Mouse (Mus musculus) adrenal gland, postnatal 14 days (tissue): Measurements from ENCODE around the gene Cdc25b. TPM values are rescaled to one million over a fixed set of nuclear protein-coding genes. Genes with fewer than 3 reads are reported as not detected.

ENCODE experiments used
- DNase-seq: peaks from one replicate; pipeline ENCODE4 v3.0.0; 2021; ENCODE audit warnings: mixed read lengths
- total RNA-seq: library from RNA; stranded (reverse); gene quantifications from 2 replicates; pipeline ENCODE4 v1.2.3, GENCODE M21; 2021

The Cdc25b gene
- total RNA-seq, 1 experiment from 2014 or later, result 17.8 TPM

- DNase-seq, result no peak
Observed at GRCm38 (mm10) chr2:131190344-131191004, 3.7 kb downstream of the Cdc25b start.

GRCm38 (mm10) chr2:131191005-131191390 lies 4.2 kb downstream of the Cdc25b start:
- DNase-seq, result no peak

- no peak for DNase-seq
Observed at GRCm38 (mm10) chr2:131196606-131197316, 10.0 kb downstream of the Cdc25b start.

DNA sequence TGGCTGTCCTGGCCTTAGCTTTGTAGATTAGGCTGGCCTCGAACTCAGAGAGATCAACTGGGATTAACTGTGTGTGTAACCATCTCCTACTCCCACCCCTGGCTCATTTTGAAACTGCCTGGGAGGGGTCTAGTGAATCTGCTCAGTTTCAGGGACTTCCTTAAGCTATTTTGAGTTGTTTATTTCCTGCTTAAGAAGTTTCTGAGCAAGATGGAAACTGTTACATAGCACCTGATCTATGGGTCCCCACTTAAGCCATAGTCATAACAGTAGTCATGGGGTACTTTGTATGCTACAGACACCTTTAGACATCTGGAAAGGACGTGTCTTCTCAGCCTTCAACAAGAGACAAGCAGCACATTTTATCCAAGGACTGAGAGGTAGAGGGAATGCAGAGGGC lies 14.0 kb downstream of the Cdc25b start:
- DNase-seq, result no peak

- DNase-seq, result peak; percentile 46
Observed at GRCm38 (mm10) chr2:131201262-131201661, 14.5 kb downstream of the Cdc25b start.

GRCm38 (mm10) chr2:131203816-131204409 lies 17.2 kb downstream of the Cdc25b start:
- no peak for DNase-seq

GRCm38 (mm10) chr2:131204410-131204981 lies 17.7 kb downstream of the Cdc25b start:
- peak; percentile 96 for DNase-seq

DNA sequence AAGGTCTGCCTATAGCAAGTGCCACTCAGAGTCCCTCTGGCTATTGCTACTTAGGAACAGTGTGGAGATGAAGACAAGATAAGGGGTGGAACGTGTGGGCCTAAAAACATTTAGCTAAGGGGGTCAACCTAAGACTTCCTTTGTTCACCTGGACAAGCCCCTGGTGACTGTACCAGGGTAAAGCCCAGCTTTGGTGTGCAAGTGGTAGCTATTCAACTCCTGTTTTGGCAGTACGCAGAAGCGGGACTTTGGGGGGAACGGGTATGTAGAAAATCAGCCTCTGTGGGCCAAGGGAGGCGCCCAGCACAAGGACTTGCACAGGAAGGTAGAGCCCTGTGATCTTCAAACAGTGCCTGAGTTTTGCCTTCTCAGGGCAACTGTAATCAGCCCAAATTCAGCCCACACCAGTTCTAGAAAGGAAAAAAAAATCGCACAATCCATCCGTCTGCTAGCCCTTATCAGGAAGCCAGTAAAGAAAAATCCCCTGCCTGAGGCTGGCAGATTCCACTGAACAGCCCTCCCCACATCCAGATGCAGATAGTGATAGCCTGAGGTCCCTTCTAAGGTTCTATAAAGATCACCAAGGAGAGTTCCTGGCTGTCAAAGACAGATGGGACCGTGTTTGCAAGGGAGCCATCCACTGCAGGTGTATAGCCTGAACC lies 18.9 kb downstream of the Cdc25b start:
- DNase-seq, result no peak

GRCm38 (mm10) chr2:131206778-131207177 lies 20.0 kb downstream of the Cdc25b start, which contains the start of gene Ap5s1:
Gene Ap5s1 (plus strand): TSS chr2:131207078.
- no peak for DNase-seq

DNA sequence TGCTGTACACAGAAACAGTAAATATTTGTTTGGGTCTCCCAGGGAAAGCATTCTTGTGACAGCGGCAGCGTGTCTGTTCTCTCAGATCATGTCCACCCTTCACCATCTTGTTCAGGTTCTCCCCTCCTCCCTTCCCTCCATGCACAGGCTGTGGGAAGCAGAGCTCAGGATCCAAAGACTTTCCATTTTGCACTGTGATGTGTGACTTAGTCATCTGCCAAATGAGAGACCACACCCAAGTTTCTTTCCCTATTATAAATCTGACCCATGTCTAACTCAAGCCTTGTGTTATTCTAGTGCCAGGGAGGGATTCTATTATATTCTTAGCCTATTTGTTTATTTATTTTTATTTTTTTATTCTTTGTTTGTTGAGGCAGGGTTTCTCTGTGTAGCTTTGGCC lies 21.6 kb downstream of the Cdc25b start:
- DNase-seq, result no peak

- no peak for DNase-seq
Observed at GRCm38 (mm10) chr2:131209125-131209795, 22.5 kb downstream of the Cdc25b start.

- peak; percentile 98 for DNase-seq
Observed at GRCm38 (mm10) chr2:131209969-131210792, 23.4 kb downstream of the Cdc25b start.

DNA sequence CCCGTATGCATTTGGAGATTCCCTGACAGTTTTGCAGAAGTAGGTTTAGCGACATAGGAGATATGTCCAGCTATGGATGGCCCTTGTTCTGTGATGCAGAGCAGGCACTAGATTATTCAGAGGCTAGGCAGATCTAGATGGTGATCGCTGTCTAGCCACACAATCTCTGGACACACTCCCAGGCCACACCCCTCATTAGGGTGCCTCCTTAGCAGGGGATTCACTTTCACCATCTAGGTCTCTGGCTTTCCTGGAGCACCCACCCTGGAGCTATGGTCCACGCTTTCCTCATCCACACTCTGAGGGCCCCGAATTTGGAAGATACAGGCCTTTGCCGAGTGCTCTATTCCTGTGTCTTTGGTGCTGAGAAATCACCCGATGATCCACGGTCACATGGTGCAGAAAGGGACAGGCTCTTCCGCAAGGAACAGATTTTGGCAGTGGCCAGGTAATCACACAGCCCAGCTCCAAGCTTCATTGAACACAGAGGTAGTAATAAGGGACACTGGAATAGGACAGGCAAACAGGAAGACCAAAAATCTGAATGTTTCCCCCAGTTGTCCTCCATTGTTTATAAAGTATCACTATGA lies 24.4 kb downstream of the Cdc25b start:
- DNase-seq, result peak; percentile 55

DNA sequence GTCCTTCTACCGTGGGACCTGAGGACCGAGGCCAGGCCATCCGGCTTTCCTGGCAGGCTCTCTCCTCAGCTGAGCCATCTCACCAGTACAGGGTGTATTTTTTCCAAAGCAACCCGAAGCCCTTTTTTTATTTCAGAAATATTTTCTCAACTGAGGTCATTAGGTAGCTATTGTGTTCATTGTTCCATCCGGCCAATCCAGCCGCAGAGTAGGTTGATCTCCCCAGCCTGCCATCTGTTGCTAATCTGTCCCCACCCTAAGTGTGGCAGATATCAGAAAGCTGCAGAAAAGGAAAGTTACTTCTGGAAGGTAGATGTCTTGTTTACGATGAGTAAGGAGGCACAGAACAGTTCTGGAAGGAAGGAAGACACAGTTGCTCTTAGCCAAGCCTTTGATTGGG lies 27.0 kb downstream of the Cdc25b start:
- DNase-seq, result no peak

DNA sequence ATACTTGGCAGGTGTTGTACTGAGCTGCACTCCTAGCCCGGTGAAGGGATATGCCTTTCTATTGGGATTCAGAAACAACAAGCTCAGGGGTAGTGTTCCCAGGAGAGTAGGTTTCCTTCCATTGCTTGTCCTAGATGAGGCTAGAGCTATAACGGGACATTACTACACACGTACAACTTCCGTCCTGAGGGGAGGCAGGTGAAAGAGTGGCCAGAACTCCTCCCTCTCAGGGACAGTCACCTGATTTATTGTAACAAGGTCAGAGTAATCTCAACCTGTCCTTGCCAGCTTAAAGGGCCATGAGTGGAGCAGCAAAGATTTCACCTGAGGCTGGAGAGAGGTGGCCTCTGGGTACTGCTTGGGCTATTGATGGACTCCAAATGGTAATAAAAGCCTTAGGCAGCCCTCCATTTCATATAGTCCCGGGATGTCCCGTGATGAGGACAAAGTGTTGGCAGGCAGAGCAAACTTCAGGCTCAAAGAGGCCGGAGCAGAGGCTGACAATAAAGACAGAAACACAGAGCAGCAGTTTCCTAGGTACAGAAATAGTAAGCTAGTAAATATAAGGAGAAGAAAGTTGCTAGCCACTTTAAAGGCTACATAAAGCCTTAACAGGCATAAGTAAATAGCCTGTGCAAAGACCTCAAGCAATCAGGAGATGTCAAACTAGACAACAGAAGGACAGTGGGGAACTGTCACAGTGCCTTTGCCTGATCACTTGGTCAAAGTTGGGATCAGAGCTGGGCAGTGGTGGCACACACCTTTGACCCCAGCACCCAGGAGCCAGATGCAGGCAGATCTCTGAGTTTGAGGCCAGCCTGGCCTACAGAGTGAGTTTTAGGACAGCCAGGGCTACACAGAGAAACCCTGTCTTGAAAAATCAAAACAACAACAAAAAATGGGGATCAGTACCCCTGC lies 29.5 kb downstream of the Cdc25b start:
- peak; percentile 55 for DNase-seq

DNA sequence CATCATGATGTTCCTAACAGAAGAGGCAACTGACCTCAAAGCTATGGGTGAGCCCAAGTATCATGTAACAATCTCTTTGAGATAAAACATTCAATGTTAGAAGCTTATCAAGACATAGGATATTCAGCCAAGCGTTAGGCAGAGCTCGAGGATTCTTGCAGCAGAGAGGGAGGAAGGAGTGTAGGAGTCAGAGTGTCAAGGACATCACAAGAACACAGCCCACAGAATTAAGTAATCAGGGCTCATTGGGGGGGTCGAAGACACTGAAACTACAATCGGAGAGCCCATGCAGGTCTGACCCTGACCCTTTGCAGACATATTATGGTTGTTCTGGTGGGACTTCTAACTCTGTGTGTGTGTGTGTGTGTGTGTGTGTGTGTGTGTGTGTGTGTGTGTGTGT lies 33.3 kb downstream of the Cdc25b start:
- no peak for DNase-seq

DNA sequence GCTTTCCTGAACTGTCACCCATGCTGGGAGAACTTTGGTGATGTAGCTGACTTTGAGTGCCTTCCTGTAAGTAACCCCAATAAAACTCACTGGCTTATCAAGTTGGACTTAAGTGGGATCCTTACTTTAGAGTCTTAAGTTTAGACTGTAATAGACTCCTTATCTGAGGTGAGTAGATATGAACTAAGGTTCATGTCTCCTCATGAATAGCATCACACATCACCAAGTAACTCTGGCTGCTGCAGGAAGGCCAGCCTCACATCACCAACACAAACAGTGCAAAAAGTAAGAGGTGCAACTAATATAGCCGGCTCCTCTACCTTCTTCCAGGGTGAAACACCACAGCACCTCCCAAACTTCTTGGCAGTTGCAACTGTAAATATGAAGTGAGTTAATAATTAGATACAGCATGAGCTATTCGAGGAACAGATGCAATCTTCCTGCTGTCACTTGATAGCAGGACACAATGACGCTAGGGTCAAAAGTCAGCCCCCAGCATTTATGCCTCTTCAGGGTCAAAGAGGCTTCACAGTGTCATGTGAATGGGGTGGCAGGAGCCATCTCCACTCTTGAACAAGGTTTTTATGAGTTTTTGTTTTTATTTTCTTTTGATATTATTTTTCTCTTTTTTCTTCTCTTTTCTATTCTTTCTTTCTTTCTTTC lies 35.2 kb downstream of the Cdc25b start:
- DNase-seq, result no peak

DNA sequence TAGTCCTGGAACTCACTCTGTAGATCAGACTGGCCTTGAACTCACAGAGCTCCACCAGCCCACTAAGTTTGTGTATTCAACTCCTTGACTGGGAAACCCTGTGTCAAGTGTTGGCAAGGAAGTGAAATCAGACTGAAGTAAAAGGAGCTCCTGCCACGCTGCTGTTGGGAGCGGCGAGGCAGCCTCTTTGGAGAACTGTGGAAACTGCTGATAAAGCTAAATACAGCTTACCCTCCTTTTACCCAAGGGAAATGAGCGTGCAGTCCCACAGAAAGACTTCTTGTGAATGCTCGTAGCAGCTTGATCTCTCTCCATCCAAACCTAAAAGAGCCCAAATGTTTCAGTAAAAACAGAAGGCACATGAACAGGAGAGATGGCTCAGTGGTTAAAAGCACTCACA lies 35.8 kb downstream of the Cdc25b start:
- DNase-seq, result no peak

DNA sequence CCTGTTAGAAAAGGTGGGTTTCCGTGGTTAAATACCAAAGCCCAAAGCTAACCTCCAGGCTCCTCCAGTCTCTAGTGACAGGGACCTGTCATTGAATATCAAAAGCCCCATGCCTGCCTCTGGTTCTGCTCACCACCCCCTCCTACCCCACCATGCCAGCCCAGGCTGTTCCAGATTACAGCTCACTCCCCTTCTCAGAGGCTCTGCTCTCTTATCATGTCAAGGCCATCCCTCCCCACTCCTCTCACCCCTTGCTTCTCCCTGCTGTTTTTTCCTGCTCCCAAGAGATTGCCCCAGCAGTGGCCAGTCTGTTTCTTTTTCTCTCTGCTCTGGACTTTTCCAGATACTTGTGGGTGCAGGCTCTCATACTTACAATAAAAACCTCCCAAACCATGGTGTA lies 36.8 kb downstream of the Cdc25b start:
- DNase-seq, result peak; percentile 31
